Mouse (Mus musculus) cerebellum, adult 11 months (tissue): Measurements from ENCODE around the gene Csf3r.

Experiments used
- DNase-seq: peaks from one replicate; pipeline ENCODE4 v3.0.0; 2022

Gene Csf3r

GRCm38 (mm10) chr4:126057207-126058133 lies 33.1 kb downstream of the Csf3r start:
- no peak for DNase-seq

- DNase-seq, result peak; percentile 82
Observed at GRCm38 (mm10) chr4:126058134-126058996, 34.0 kb downstream of the Csf3r start, which contains the start of gene Oscp1. Oscp1 (plus strand) TSS chr4:126058565.

DNA sequence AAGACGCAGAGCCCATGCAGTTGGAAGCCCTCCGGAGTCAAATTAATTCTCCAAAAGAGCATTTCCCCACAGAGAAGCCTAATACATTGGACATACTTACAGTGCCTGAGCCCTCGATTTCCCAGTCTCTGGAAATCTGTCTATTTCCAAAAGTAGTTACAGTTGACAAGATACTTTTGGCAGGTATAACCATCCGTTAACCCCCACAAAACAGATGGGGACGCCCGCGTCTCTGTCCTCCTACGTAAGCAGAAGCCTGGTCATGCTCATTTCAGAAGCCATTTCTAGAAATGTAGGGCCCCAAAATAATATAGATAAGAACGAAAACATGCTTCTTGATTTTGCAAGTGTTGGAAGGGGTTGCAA lies 34.6 kb downstream of the Csf3r start:
- no peak for DNase-seq

GRCm38 (mm10) chr4:126062856-126063255 lies 38.5 kb downstream of the Csf3r start:
- no peak for DNase-seq

GRCm38 (mm10) chr4:126065241-126065640 lies 40.9 kb downstream of the Csf3r start:
- no peak for DNase-seq

DNA sequence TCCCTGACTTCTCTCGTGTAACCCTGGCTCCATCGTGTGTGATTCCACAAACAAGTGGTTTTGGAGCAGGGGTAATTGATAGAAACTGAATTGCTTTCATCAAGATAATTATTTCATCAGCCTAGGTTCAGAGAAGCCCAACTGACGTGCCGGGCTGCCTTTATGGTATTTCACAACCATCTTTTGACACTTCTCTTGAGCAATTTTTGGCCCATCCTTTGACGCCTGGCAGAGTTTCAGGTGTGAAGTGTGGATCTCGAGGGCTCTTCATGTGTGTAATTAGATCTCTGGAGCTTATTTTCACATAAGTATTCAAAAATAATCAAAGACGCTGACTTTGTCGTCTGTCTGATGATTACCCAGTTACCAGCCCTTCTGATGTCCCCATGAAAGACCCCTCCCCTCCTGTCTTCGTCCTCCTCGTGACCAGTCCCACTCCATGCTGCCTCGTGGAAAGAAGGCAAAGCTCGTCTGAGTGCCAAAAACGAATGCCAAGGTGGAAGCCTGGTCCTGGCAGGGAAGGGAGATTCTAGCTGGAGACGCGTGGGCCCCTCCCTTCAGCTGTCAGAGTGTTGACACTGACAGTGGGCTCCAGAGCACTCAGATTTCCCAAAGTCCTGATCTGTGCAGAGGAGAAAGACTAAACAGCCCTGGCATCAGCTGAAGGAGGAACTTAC lies 43.2 kb downstream of the Csf3r start:
- DNase-seq, result no peak

- DNase-seq, result no peak
Observed at GRCm38 (mm10) chr4:126068842-126069241, 44.5 kb downstream of the Csf3r start.

DNA sequence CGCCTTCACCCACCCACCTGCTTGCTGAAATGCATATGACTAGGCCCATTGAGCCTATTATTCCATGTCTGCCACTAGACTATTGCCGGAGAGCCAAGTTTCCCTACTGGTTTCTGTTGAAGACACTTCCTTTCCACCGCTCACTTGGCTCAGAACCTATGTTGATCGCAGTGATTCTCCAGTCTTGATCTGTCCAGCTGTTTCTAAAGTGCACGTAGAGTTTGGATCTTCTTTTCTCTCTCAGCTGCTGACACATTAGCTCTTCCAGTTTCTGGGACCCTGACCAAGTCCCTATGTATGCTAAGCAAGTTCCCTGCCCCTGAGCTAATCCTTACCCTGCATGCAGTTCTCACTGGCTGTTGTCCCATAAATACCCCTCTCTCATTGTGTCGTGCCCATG lies 53.5 kb downstream of the Csf3r start:
- no peak for DNase-seq

DNA sequence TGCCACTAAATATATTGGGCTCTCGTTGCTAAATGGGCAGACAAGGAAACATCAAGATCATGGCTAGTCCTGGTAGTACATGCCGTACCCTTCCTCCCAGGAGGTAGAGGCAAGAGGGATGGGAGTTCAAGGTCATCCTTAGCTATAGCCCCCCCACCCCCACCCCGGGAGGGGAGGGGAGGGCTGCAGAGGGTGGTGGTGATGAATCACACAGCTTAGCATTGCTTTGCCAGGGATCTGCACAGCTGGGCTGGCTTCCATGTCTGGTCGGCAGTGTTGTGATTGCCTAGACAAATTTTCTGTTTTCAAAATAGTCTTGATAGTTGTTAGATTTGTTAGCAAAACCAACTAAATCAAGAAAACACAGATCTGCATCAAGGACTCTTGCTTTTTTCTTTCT lies 54.9 kb downstream of the Csf3r start:
- no peak for DNase-seq

DNA sequence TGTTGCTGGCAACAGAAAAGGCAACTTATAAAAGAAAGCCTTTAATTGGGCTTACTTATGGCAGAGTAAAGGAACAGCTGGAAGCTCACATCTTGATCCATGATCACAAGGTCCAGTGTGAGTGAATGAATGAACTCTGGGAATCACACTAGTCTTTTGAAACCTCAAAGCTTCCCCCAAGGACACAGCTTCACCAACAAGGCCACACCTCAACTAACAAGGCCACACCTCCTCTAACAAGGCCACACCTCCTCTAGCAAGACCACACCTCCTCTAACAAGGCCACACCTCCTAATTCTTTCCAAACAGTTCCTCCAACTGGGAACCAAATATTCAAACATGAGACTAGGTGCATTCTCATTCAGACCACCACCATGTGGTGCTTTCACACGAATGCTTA lies 57.3 kb downstream of the Csf3r start:
- DNase-seq, result no peak

- DNase-seq, result no peak
Observed at GRCm38 (mm10) chr4:126083021-126083420, 58.7 kb downstream of the Csf3r start.

DNA sequence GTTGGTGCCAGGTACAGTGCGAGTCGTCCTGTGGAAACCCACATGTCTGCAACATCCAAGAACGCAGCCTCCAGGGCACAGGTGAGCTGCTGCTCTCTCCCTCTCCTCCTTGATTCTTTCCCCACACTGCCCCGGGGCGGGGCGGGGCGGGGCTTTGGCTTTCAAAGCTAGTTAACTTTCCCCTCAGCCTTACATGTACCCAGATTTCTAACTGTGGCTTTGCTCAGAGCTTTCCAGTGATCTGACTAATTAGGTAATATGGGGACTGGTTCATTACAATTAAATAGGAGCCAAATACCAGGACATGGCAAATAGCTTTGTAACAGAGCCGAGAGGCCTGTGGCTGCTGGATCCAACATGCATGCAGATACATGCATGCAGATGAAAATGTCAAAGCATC lies 60.0 kb downstream of the Csf3r start:
- DNase-seq, result no peak

- peak; percentile 79 for DNase-seq
Observed at GRCm38 (mm10) chr4:126085996-126086576, 61.7 kb downstream of the Csf3r start.

DNA sequence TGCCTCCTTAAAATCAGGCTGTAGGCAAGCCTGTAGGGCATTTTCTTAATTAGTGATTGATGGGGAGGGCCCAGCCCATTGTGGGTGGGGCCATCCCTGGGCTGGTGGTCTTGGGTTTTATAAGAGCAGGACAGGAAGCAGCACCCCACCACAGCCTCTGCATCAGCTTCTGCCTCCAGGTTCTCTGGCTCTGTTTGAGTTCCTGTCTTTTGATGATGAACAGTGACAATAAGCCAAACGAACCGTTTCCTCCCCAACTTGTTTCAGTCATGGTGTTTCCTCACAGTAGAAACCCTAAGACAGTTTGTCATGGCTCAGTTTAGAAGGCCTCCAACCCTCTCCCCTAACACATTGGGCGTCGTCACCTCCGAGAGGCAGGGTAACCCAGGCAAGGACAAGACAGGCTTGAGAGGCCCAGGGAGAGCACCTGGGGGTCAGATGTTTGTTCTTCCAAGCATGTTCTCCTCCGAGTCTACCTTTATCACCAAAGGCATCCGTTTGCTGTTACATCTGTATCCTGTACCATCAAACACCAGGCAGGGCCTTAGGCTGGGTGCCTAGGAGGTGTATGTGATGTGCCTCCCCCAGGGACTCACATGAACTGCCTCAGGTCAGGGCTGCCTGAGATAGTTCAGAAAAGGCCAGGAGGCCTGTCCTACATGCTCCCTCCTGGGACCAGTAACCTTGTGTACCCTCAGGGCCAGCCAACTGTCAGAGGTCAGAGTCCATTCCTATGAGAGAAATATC lies 65.9 kb downstream of the Csf3r start:
- DNase-seq, result no peak

GRCm38 (mm10) chr4:126090848-126091124 lies 66.4 kb downstream of the Csf3r start:
- no peak for DNase-seq

GRCm38 (mm10) chr4:126091873-126092272 lies 67.5 kb downstream of the Csf3r start:
- DNase-seq, result no peak
